In genomic region chr4:123219720-123220357, GRCm38 (mm10) we compare ENCODE assay signal across 9 mouse cellular contexts. TPM values are rescaled to one million over a fixed set of nuclear protein-coding genes. Genes with fewer than 3 reads are reported as not detected.
DNase-seq lines count a peak whose midpoint lies in the region; ATAC-seq and TF ChIP-seq lines count a peak whose summit lies in the region.
"Had no signal": no experiment of that assay in that cellular context is flagged by ENCODE, and none has a peak within 500 bp of the region (broad histone marks: within the 10 kb centered on the region; RNA-seq: fewer than 3 reads in every experiment).

No protein-coding gene starts in this region.

- WGBS in hindbrain, embryonic 16.5 days: 76% methylated on average over 15 of the region's 15 CpGs

- no peak overlapping the region for H3K4me2 ChIP-seq in hindbrain, embryonic 16.5 days (ENCODE audit: low read length)

- ATAC-seq in frontal cortex, adult (ENCODE audit: low TSS enrichment): peak; percentile 81
- peak; percentile 83 for ATAC-seq in hindbrain, embryonic 16.5 days

- no peaks in the 10 kb centered on the region for H3K27me3 ChIP-seq in hindbrain, embryonic 16.5 days (replicated peaks; ENCODE audit: control insufficient read depth, insufficient read depth, low read length)

- H3K27ac ChIP-seq in hindbrain, embryonic 16.5 days (ENCODE audit: low read depth, low read length): no peak overlapping the region
- H3K27ac ChIP-seq in left cerebral cortex, adult 2 months: no peak overlapping the region
- H3K27ac ChIP-seq: macrophage had no signal

- intact Hi-C loops in left cerebral cortex, adult 2 months (cut with DNase I): loop anchor here (1.0 kb wide), 1 partner anchor 34 kb away; no protein-coding TSS in a partner anchor

- peak; percentile 98 for TF ChIP-seq CTCF in left cerebral cortex, adult 2 months (IDR thresholded peaks at IDR 0.05)

- H3K9me3 ChIP-seq in hindbrain, embryonic 16.5 days (ENCODE audit: control insufficient read depth, low read length): no peaks in the 10 kb centered on the region

- H3K4me3 ChIP-seq in hindbrain, embryonic 16.5 days (ENCODE audit: low read length): no peak overlapping the region
- H3K4me3 ChIP-seq in left cerebral cortex, adult 2 months: no peak overlapping the region

- DNase-seq in WW6 (ENCODE audit: low read depth, low spot score): peak; percentile 40
- peak; percentile 65 for DNase-seq in cerebellum, adult 8-10 months
- peak; percentile 76 to 81 for DNase-seq in left cerebral cortex, adult 2 months (ENCODE audit: extremely low spot score in 1 of 2, low spot score in 2 of 2)
- peak; percentile 61 to 71 for DNase-seq in lung, postnatal 4 days
- DNase-seq in right cerebral cortex, postnatal 4 days: peak; percentile 82
- DNase-seq in yolk sac, embryonic 10.5 days (ENCODE audit: low spot score): no peak

- peaks cover 6% of the 10 kb centered on the region for H3K4me1 ChIP-seq in hindbrain, embryonic 16.5 days (ENCODE audit: control insufficient read depth, insufficient read depth, low read depth, low read length)

- H3K36me3 ChIP-seq in hindbrain, embryonic 16.5 days (ENCODE audit: control insufficient read depth, insufficient read depth, low read length): no peaks in the 10 kb centered on the region

- H3K9ac ChIP-seq in hindbrain, embryonic 16.5 days (ENCODE audit: low read depth, low read length): no peak overlapping the region

RNA-seq across cellular contexts. Expression of gene Heyl, which starts 13.5 kb away (rescaled TPM):
- polyA plus RNA-seq in hindbrain, embryonic 16.5 days (2015; fragmentation: Nextera tagmentation; extraction: Ambion mirVana): 5.3 and 7.6 TPM in 2 replicates
- 1 to 10 TPM; 2.7 to 3.9 TPM for total RNA-seq in left cerebral cortex, adult 2 months (2021)
- polyA plus RNA-seq: macrophage had no signal

RNA-seq across cellular contexts. Expression of gene Nt5c1a, which starts 18.5 kb away (rescaled TPM):
- polyA plus RNA-seq in hindbrain, embryonic 16.5 days (2015; fragmentation: Nextera tagmentation; extraction: Ambion mirVana): 0.16 TPM in 1 of 2 replicates, not detected in the other
- total RNA-seq in left cerebral cortex, adult 2 months (2021): 10 to 100 TPM in 1 of 2 experiments, 1 to 10 TPM in 1; 9.3 to 11.4 TPM
- polyA plus RNA-seq: macrophage had no signal

RNA-seq across cellular contexts. Expression of gene Hpcal4, which starts 36.8 kb away (rescaled TPM):
- 46.7 and 63.6 TPM in 2 replicates for polyA plus RNA-seq in hindbrain, embryonic 16.5 days (2015; fragmentation: Nextera tagmentation; extraction: Ambion mirVana)
- total RNA-seq in left cerebral cortex, adult 2 months (2021): 100 to 1,000 TPM; 530 to 532 TPM
- polyA plus RNA-seq: macrophage had no signal

RNA-seq across cellular contexts. Expression of gene Pabpc4, which starts 42.3 kb away (rescaled TPM):
- polyA plus RNA-seq in hindbrain, embryonic 16.5 days (2015; fragmentation: Nextera tagmentation; extraction: Ambion mirVana): 23.0 and 31.4 TPM in 2 replicates
- 10 to 100 TPM; 44.9 to 45.4 TPM for total RNA-seq in left cerebral cortex, adult 2 months (2021)
